Mouse (Mus musculus) cerebellum, postnatal 4 days (tissue): ENCODE data around the gene Scnn1a.

Source experiments
- DNase-seq, 2 experiments: peaks; one replicate each; pipeline ENCODE4 v3.0.0; 2022; ENCODE audit warnings: low spot score in 2 of 2, mixed read lengths in 1 of 2

Gene Scnn1a

DNA sequence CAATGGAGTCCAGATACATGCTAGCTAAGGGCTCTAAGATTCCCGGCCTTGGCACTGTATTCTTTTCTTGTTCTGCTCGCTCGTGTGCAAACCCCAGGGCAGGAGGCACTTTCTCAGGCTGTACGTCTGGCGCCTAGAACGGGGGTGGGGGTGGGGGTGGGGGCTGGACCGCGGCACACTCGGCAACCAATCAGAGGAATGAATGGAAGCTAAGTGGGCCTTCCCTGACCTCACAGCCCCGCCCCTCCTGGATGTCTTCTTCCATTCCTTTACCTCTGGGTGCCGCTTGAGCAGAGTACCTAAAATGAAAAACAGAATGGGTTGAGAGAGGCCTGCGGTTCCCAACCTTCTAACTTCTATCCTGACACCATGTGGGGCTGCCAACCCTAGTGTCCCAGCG is 11.5 kb upstream of the Scnn1a start:
- DNase-seq = no peak

DNA sequence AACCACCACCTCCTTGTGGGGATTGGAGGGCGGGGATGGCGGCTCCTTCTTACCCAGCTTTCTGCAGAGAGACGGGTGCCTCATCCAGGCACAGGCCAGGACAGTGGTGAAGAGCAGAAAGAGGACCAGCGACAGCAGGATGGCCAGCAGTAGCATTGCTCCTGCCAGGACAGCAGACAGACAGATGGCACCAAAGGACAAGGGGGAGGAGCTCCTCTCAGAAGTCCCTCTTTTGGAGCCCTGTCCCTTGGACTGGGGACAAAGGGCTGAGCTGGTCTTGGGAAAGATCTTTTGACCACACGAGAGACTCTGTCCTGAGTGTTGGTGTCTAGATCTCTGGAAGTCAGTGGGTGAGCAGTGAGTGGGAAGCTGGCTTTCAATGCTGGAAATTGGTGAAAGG is 11.1 kb upstream of the Scnn1a start:
- DNase-seq = no peak

DNA sequence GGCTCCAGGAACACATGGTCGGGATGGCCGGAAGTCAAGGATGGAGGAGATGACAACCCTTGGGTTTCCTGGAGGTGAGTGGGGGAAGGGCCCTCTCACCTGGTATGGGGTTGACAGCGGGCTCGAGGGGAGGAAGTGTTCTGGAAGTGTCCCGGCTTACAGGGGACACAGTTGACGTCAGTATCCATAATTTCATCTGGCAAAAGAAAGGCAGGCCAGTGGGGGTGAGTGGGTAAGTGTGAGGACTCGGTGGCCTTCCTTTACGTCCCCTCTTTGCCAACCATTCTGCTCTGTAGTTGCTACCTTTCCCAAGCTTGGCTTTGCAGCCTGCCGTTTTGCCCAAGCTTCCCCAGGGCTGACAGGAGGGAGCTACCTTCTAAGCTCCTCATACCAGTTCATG is 8.3 kb upstream of the Scnn1a start:
- DNase-seq = no peak

DNA sequence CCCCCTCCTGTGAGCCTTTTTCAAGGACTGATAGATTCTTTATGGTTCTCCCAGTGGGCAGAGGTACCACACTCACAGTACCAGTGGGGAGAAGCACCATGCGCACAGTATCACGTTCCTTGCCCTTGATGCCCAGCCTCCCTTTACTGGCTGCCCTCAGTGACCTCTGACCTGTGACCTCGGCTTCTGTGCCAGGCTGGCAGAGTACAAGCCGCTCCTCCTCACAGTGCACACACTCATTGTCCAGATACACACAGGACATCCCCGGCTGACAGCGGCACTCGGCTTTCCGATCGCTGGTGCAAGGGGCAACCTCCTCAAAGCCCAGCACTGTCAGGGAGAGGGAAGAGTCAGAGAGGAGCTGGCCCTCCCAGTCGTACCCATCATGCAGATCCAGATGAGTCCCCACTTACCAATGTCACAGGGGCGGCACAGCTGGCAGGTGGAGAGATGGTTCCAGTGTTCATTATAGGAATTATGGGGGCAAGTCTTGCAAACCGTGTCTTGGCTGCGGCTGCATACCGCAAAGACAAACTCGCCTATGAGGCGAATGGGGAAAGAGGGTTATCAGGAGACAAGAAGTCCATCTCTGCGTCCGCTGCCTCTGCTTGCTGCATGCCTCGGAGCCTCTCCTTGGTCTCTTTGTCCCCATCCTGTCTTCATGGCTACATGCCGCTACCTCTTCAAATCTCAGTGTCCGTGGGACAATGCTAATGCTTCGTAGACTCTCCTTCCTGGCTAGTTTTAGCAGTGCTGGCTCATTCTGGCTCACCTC is 7.7 kb upstream of the Scnn1a start:
- DNase-seq = no peak

DNA sequence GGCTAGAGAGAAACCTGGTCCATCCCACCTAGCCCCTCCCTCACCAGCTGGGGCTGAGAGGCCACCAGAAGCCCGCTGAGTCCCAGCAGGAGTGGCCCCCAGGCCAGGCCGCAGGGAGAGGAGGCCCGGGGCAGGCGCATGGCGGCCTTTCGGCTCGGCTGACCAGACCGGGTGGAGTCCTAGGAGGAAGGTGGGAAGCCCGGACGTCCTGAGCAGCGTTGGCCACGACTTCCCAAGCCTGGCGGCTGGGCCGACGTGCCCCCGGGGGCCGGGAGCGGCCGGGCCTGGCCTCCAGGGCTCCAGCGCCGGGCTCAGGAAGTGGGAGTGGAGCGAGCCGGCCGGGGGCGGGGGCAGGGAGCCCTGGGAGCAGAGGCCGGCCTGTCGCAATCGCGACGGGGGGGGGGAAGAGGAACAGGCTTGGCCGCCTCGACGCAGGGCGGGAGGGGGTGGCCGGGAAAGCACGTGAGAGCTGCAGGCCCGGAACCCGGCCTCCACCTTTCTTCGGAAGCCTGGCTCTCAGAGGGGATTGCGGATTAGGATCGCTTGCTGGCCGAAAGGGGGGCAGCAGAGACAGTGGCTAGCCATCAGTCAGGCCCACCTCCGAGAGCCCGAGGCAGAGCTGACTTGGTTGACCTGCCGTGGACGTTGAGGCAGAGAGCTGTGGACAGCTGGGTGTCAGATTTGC is 6.8 kb upstream of the Scnn1a start, which contains the start of gene Ltbr:
Gene Ltbr, minus strand, starts transcription at position 340 of the 685 bp plus-strand sequence.
- DNase-seq = peak in 1 of 2 experiments; percentile 56

DNA sequence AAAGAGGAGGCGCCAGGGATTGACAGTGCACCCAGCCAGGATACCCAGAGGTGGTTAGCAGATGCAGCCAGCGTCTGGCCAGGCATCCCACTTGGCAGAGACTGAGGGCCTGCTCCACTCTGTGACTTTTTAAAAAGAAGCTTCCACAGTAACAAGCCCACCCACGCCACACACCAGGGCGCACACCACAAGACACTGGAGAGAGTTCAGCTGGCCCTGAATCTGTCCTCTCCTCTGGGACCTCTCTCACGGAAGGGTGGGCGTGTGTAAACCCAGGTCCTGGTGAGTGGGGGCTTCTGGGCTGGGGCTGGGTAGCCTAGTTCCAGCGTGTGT is 6.3 kb upstream of the Scnn1a start:
- DNase-seq = no peak

DNA sequence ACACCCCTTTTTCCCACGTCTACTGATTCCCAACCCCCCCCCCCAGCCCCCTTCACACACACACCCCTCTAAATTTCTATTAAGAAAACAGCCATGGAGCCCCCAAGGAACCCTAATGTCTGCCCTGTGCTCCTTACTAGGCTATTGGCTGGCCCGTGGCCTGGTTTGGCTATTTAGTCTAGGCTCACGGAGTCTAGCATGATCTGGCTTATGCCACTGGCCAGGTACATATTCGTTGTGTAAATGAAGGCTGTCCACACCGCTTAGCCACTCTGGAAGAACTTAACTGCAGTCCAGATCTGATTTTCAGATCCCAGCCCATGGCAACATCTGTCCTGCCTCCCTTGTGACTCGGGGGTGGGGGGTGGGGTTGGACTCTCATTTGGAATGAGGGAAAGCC is 5.7 kb upstream of the Scnn1a start:
- no peak for DNase-seq

DNA sequence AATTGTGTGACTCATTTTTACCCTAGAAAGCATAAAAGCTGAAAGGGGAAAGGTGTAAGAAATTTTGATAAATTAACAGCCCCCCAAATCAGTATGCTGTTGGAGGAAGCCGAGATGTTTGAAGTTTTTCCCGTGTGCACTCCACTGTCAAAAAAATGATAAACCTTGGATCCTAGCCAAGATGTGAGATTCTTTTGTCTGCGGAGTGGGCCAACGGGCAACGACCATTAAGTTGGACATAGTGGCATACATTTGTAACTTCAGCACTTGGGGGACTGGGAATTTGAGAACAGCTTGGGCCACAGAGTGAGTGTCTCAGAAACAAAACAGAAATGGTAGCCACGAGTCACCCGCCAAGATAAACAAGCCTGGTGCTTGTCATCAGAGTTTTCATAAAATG is 3.4 kb upstream of the Scnn1a start:
- DNase-seq = no peak

DNA sequence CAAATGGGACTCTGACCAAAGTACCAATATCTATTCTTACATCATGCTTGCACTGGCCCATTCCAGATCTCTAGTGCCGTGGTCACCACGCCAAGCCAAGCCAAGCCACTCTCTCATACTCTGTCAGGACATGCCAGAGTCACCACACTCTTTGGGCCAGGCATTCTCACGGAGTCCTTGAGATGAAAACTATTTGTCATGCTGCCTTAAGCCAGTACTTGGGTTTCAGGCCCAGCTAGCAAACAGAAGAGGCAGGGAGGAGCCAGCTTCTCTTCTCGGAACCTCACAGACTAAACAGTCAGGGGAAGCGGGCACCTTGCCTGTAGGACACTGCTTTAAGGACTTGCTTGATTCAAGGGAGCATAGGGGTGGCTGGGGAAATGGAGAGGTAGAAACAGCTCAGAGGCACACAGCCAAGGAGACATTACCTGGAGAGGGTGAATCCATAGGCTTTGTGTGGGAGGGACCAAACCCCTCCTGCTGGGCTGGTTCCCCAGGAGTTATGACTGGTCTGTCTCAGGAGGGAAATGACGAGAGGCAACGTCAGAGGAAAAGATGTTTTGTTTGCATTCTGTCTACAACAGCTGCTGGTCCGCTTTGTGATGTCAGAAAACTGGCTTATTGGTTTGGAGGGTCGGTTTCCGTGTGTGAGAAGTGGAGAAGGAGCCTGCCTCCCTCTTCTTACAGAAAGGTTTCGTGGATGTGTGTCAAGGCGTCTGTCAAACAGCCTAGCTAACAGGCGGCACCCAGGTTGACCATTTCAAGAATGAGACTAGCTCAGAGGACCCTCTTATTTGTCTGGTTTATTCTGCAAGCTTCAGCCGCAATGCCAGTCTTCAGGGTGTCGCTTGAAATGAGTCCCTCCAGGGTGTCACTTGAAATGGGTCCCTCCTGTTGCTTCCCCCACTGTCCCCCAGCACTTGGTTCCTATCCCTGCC is 1.2 kb upstream of the Scnn1a start:
- DNase-seq = no peak

DNA sequence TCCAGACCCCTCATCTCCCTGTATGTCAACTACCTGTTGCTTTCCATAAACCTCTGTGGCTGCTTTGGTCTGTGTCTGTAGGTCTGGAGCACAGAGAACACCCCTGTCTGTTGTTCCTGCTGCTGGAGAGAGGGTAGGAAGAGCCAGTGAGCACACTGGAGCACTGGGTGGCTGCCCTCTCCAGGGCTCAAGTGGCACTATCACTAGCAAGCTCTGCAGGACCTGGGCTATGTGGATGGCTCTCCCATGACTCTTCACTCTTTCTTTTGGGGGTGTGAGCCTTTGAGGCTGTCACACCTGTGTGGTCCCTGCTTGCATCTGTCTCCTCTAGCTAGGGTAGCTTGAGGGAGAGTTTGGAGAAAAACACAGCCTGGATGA is 551 bp upstream of the Scnn1a start:
- no peak for DNase-seq

DNA sequence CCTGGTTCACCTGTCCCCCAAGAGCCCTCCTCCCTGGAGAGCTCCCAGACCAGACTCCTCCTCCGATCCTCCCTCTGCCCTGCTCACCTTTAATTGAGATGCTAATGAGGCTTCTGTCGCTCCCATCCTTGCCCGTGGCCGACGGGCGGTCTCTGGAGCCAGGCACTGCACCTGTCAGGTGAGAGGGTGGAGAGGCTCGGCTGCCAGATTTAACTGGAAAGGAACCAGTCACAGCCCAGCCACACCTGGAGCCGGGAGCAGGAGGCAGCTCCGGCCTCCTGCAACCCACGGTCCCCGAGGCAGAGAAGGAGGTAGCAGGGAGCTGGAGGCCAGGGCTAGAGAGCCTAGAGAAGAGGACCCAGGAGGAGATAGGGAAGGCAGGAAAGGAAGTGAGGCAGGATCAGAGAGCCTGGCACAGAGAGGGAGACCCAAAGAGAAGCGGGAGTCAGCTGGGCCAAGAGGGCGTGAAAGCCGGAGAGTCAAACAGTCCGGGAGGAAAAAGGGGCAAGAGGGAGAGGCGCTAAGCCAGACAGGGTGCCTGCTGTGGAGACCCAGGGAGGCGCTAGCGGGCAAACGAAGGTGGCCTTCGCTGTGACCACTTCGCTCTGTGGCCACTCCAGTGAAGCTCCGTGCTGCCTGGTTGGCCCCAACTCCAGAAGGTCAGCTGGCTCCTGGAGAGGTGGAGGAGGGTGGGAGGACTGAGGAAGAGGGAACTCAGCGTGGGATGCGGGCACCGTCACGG is 826 bp downstream of the Scnn1a start:
- DNase-seq = no peak

DNA sequence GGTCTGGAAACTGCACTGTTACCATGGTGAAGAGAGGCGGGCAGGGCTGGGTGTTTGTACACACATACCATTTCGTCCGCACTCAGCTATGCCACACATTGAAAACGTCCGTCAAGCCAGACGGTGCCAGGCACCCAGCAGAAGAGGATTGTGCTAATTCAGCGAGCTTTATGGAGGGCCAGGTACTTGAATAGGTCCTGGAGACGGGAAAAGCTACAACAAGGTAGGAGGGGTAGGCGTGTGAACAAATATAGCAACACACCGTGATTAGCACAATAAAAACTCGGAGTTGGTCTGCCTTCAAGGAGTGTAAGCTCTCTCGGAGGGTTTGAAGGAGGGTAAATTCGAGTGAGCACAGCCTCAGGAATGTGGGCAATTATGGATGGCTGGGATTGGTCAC is 2.3 kb downstream of the Scnn1a start:
- no peak for DNase-seq

DNA sequence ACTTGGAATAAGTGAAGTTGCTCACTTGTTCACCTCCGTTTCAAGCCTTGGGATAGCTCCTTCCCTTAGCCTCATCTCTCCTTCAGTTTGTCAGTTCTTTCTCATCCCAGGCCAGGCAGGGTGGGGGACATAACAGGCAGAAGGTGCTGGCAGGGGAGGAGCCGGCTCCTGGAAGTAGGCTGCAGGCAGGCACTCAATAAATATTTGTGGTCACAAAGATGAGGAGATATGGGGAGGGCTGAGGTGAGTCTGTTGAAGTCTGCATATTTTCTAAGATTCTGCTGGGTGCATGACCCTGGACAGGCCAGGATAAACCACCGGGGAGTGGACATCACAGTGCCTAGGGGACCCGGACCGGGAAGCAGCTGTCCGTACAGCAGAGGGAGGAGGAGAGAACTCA is 3.1 kb downstream of the Scnn1a start:
- DNase-seq = no peak

DNA sequence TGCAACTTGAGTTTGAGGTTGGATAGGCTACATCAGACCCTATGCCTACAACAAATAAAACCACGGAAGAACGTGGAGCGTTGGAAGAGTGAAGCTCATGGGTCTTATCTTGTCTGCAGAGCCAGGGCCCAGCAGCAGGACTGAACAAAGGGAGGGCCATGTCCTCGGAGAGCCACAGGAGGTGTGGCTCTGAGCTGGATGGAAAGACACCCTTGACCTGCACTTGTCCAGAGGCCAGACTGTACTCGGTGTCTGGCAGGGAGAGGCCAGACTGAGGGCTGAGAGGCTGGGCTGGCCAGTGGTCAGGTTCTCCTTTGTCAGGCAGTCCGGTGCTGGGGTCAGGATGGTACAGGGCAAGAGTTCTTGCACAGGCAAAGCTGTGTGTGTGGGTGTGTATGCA is 4.9 kb downstream of the Scnn1a start:
- no peak for DNase-seq

DNA sequence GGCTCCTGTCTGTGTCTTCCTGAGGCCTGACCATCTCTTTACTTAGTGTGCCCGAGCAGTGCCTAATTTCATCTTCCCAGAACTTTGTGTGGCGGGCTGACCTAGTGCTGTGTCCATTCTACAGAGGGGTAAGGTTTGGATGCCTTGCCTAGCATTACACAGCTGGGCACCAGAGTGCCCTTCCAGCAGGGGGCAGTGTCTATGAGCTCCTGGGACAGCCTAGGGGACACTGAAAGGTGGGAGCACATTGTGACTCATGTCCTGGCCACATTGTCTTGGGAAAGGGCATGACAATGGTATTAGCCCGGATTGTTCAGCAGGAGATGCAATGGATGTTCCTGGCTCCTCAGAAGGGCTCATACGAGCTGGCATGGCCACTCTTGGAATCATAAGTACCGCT is 7.8 kb downstream of the Scnn1a start:
- DNase-seq = no peak

DNA sequence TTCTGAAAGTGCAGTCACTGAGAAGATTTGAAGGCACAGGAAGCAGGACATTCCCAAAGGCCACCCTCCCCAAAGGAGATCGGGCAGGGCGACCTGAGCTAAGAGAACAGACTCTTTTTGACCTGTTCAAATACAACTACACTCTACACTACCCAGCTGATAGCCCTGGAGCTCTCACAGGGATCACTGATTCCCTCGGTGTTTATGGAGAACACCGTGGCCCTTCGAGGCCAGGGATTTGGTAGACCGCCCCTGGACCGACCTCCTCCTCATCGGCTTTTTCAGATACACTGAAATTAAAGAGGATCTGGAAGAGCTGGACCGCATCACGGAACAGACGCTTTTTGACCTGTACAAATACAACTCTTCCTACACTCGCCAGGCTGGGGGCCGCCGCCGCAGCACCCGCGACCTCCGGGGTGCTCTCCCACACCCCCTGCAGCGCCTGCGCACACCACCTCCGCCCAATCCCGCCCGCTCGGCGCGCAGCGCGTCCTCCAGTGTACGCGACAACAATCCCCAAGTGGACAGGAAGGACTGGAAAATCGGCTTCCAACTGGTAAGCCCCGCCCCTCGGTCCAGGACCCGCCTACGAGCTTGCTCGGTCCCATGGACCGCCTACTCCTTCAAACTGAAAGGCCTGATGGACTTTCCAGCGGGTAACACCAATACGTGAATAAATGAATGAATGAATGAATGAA is 10.3 kb downstream of the Scnn1a start:
- DNase-seq = peak; percentile 48 to 58

DNA sequence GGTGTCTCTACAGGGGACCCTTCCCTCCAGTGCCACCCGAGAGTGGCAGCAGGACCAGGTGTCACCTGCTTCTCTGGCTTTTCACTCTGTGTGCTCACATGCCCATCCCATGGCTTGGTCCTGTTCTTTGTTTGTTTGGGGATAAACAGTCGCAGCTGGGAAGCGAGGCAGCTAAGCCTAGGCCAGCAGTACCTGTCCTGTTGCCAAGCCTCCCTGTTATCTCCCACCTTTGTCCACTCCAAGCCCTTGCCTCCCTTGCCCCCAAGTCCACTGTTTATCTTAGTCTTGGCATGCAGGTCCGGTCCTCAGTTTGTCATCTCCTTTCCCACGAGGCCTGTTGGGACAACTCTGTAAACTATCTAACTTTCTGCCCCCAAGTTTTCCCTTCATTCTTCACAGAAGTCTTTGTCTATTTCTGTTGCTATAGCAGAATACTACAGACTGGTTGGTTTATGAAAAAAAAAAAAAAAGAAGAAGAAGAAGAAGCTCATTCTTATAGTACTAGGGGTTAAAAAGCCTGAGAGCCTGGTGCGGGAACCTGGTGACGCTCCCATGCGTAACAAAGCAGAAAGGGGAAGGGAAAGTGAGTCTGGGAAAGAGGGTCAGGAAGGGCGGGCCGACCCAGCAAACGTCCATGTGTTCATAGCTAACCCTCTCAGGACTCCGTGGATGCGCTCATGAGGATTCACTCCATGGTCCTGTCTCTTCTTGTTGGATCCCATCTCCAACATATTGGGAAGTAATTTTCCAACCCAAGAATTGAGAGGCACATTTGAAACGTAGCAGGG is 12.8 kb downstream of the Scnn1a start:
- DNase-seq = no peak

DNA sequence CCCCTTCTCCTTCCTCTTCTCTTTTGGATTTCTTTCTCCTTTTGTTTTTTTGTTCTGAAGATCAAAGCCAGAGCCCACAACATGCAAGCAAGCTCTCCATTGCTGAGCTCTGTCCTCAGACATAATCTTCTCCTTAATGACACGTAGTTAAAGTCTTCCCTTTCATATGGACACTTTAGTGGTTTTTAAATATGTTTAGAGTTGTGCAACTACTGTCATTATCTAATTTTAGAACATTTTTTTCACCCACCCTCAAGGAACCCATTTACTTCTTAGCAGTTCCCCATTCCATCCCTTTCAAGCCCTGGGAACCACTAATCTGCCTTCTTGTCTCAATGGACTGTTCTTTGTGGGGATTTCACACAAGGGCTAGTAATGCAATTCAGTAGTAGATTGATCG is 13.9 kb downstream of the Scnn1a start:
- DNase-seq = no peak

DNA sequence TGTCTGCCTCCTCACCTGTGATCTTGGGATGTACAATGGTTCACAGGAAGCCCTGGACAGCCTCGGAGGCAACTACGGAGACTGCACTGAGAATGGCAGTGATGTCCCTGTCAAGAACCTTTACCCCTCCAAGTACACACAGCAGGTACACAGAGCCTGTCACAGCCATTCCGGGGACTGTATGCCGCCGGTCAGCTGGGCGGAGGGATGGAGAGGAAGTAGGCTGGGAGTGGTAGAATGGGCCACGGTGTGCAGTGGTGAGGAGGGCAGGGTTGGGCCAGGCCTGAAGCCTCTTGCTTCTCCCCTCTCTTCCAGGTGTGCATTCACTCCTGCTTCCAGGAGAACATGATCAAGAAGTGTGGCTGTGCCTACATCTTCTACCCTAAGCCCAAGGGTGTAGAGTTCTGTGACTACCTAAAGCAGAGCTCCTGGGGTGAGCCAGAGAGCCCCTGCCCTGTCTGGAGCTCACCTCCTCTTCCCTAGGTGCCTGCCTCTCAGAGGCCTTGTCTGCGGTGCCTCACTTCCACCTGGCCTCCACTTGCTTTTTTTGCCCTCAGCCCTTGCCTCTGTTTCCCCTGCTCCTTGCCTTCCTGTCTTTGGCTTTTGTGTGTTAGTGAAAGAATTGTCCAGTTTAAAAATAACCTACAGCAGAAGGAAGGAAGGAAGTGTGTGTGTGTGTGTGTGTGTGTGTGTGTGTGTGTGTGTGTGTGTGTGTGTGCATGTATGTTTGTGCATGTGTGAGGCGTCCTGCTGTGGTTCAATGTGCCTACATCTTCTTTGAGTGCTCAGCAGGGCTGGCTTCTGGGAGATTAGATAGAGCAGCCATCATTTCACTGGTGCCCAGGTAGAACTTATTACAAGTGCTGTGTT is 18.6 kb downstream of the Scnn1a start:
- DNase-seq = no peak
